Mouse (Mus musculus) midbrain, embryonic 14.5 days (tissue): ENCODE measurements around the gene Baz2a. TPM values are rescaled to one million over a fixed set of nuclear protein-coding genes. Genes with fewer than 3 reads are reported as not detected.

Experiments used
- ATAC-seq: fragments of 200-750 bp; cut with Nextera tagmentation; 2 replicates; pipeline ENCODE4 v1.8.0; 2017; ENCODE audit warnings: moderate number of reproducible peaks, moderate library complexity; ENCODE audit not compliant: low FRiP score, low TSS enrichment
- DNase-seq: peaks from one replicate; pipeline ENCODE4 v3.0.0-alpha.2; 2015
- H3K27ac ChIP-seq: fragments of 300-500 bp; sonication (generic); replicated peaks from 2 replicates; pipeline ENCODE4 v1.5.1; 2014; ENCODE audit warnings: mild to moderate bottlenecking, low read depth, low read length, moderate library complexity
- H3K27me3 ChIP-seq: fragments of 300-500 bp; sonication (generic); 2 replicates; pipeline ENCODE4 v1.6.1; 2014; ENCODE audit warnings: low read length, control low read depth, mixed read lengths; ENCODE audit not compliant: control insufficient read depth, insufficient read depth
- H3K36me3 ChIP-seq: fragments of 300-500 bp; sonication (generic); 2 replicates; pipeline ENCODE4 v1.6.1; 2014; ENCODE audit warnings: low read length, control low read depth; ENCODE audit not compliant: control insufficient read depth, insufficient read depth
- H3K4me1 ChIP-seq: fragments of 300-500 bp; sonication (generic); 2 replicates; pipeline ENCODE4 v1.6.1; 2014; ENCODE audit warnings: mild to moderate bottlenecking, antibody characterized with exemption, low read length, control low read depth; ENCODE audit not compliant: control insufficient read depth, insufficient read depth
- H3K4me2 ChIP-seq: fragments of 300-500 bp; sonication (generic); 2 replicates; pipeline ENCODE4 v1.6.1; 2014; ENCODE audit warnings: mild to moderate bottlenecking, low read length, moderate library complexity
- H3K4me3 ChIP-seq: fragments of 300-500 bp; sonication (generic); replicated peaks from 2 replicates; pipeline ENCODE4 v1.5.1; 2014; ENCODE audit warnings: low read depth, low read length
- H3K9ac ChIP-seq: fragments of 300-500 bp; sonication (generic); replicated peaks from 2 replicates; pipeline ENCODE4 v1.6.1; 2014; ENCODE audit warnings: mild to moderate bottlenecking, low read length, moderate library complexity
- H3K9me3 ChIP-seq: fragments of 300-500 bp; sonication (generic); 2 replicates; pipeline ENCODE4 v1.6.1; 2016; ENCODE audit warnings: low read length, control low read depth, mixed read lengths; ENCODE audit not compliant: control insufficient read depth
- WGBS: fragments of 180-500 bp; shearing (Covaris S2); extraction: QIAGEN DNeasy Blood & Tissue Kit; methylation state at CpG from one replicate; pipeline ENCODE4 v1.1.7; 2014; 5-methylcytosine and 5-hydroxymethylcytosine counted together
- polyA plus RNA-seq: library from polyadenylated mRNA; unstranded; fragments of >200 nt; fragmentation: Nextera tagmentation; extraction: Ambion mirVana; gene quantifications from 2 replicates; pipeline ENCODE4 v1.2.1, GENCODE M21; 2014

The Baz2a gene
- polyA plus RNA-seq, 1 experiment from 2014 or later = 19.4 TPM

DNA sequence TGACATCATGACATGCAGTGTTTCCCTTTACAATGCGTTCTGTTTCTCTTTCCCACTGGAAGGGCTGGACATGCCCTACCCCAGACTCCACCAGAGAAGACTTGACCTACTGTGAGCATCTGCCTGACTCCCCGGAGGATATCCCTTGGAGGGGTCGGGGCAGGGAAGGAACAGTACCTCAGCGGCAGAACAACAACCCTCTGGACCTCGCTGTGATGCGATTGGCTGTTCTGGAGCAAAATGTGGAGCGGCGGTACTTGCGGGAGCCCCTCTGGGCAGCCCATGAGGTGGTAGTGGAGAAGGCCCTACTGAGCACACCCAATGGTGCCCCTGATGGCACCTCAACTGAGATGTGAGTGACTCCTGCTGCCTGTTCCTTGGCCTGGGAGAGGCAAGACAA, 33.5 kb downstream of the Baz2a start:
- H3K9ac ChIP-seq = no peak overlapping the region
- no peak overlapping the region for H3K4me2 ChIP-seq
- no peaks in the 10 kb centered on the region for H3K27me3 ChIP-seq
- H3K36me3 ChIP-seq = peaks cover 90% of the 10 kb centered on the region
- ATAC-seq = no peak
- DNase-seq = no peak
- H3K4me1 ChIP-seq = no peaks in the 10 kb centered on the region
- H3K9me3 ChIP-seq = no peaks in the 10 kb centered on the region
- WGBS = 95% methylated on average over 9 of the region's 9 CpGs
- H3K27ac ChIP-seq = no peak overlapping the region
- no peak overlapping the region for H3K4me3 ChIP-seq

DNA sequence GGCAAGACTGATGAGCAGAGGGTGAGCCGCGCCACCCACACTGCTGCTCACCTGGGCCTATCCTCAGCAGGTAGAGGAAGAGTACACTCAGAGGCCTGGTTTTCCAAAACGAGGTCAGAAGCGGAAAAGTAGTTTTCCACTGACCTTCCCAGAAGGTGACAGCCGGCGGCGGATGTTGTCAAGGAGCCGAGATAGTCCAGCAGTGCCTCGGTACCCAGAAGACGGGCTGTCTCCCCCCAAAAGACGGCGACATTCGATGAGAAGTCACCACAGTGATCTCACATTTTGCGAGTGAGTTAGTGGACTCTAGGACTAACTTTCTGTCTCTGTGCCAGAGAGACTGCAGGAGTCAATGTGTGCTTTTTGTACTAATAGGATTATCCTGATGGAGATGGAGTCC, 34.6 kb downstream of the Baz2a start:
- Histone ChIP-seq H3K9ac (no peak overlapping the region), H3K27me3 (no peaks in the 10 kb centered on the region), H3K4me3 (no peak overlapping the region), H3K4me2 (no peak overlapping the region), H3K9me3 (no peaks in the 10 kb centered on the region), H3K4me1 (no peaks in the 10 kb centered on the region), H3K27ac (no peak overlapping the region), H3K36me3 (peaks cover 90% of the 10 kb centered on the region)
- DNase-seq (no peak), ATAC-seq (no peak)
- WGBS = 91% methylated on average over 14 of the region's 14 CpGs

DNA sequence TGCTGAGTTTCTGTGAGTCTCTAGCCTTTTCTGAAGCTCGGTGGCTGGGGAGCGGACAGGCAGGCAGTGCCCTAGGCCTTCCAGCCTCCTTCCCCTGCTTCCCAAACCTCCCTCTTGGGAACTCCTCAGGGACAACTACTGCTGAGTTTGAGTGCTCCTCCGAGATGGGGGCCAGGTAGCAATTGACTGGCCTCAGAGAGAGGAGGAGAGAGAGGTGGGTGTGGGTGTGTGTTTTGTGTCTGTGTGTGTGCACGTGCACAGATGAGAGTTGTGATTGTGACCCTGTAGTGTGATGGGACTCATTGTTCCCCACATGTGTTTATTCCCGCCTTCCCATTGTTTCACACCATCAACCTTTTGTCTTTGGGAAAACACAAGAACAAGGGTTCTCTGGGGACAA, 36.1 kb downstream of the Baz2a start:
- Histone ChIP-seq H3K4me2 (no peak overlapping the region), H3K36me3 (peaks cover 77% of the 10 kb centered on the region), H3K4me1 (no peaks in the 10 kb centered on the region), H3K9me3 (no peaks in the 10 kb centered on the region), H3K27ac (no peak overlapping the region), H3K27me3 (no peaks in the 10 kb centered on the region), H3K4me3 (no peak overlapping the region), H3K9ac (no peak overlapping the region)
- DNase-seq (no peak), ATAC-seq (no peak)
- WGBS = 73% methylated on average over 5 of the region's 5 CpGs

DNA sequence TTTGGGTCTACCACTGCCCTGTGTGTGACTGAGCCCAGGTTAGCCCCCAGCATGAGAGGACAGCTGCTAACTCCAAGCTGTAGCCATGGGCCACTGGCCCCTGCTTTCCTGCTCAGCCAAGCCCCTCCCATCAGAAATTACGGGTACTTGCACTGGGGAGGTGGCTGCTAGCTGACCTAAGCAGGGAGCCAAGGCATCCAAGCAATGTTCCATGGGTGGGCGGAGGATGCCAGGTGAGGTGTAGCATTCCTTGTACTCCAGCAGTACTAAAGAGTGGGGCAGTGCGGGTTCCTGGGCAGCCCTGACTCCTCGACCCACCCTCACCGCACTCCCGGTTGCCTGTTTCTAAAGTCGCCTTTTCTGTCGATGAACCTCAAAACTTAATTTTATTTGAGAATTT, 36.8 kb downstream of the Baz2a start:
- no peak for ATAC-seq
- peaks cover 71% of the 10 kb centered on the region for H3K36me3 ChIP-seq
- no peak overlapping the region for H3K4me3 ChIP-seq

DNA sequence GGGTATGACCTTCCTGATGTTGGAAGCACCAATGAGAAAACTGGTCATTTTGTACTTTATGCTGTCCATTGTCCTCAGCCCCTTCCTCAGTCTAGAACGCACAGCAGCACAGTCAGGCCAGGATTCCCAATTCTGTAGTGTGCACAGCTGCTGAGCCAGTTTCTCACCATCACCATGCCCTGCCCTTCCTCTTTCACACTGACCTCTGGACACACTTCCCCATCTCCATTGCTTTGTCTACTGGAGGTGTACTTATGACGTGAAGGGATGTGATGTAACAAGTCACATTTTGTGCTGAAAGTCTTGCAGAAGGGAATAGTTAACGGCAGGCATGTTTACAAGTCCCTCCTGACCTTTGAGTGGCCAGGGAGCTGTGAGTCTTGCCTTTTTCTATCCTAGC, 39.9 kb downstream of the Baz2a start:
- Histone ChIP-seq H3K4me2 (no peak overlapping the region), H3K36me3 (peaks cover 39% of the 10 kb centered on the region), H3K27me3 (no peaks in the 10 kb centered on the region), H3K4me1 (no peaks in the 10 kb centered on the region), H3K9me3 (no peaks in the 10 kb centered on the region), H3K9ac (no peak overlapping the region), H3K27ac (no peak overlapping the region), H3K4me3 (no peak overlapping the region)
- 85% methylated on average over 3 of the region's 3 CpGs for whole genome bisulfite sequencing
- ATAC-seq (no peak), DNase-seq (no peak)

More for the DNA sequence above, 36.8 kb downstream of the Baz2a start:
- H3K9ac ChIP-seq = no peak overlapping the region
- H3K27me3 ChIP-seq = no peaks in the 10 kb centered on the region
- no peak for DNase-seq
- H3K4me2 ChIP-seq = no peak overlapping the region
- 91% methylated on average over 8 of the region's 8 CpGs for WGBS
- no peaks in the 10 kb centered on the region for H3K4me1 ChIP-seq
- no peaks in the 10 kb centered on the region for H3K9me3 ChIP-seq
- no peak overlapping the region for H3K27ac ChIP-seq

DNA sequence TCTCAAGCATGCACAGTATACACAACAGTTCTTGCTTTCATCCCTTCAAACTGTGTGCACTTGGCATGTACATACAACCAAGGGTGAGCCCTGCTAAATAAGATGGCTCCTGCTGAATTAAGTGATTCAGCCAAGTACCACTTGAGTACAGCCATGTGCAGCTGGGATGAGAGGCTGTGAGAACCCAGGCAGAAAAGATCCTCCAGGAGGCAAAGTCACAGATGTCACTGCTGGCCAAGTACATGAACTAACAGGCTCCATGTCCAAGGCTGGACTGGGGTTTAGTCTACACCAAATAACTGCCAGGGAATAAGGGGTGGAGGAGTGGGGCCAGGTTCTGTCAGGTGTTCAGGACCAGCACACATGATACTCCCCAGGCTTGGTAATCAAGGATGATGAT, 40.4 kb downstream of the Baz2a start:
- no peak for ATAC-seq
- peaks cover 34% of the 10 kb centered on the region for H3K36me3 ChIP-seq
- no peak for DNase-seq

DNA sequence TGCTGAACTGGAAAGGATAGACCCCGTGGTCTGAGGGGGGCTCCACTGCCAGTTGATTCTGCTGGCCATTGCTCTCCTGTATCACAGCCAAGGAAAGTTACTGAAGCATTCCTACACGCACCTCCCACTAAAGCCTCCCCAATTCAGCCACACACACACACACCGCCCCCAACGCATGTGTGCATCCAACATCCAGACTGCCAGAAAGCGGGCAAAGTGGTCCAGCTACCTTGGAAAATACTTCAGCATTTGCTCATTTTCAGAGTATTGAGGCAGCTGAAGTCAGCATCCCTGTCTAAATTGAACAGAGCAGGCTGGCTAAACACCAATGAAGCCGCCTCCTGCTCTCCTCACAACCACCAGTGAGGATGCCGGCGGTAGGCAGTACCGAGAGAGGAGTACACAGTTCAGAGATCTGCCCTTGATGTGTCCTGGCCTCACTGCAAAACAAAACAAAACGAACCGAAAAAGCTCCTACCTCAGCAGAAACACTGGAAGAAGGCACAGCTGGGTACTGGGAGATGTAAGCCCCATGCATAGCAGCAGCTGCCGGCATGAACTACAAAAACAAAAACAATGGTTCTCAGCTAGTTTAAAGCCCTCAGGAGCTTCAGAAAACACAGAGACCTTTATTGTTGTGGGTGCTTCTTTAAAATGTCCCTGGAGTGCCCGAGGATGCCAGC, 42.4 kb downstream of the Baz2a start:
- Histone ChIP-seq H3K9me3 (no peaks in the 10 kb centered on the region), H3K4me1 (no peaks in the 10 kb centered on the region), H3K27me3 (no peaks in the 10 kb centered on the region), H3K36me3 (peaks cover 22% of the 10 kb centered on the region), H3K27ac (no peak overlapping the region), H3K9ac (no peak overlapping the region), H3K4me3 (no peak overlapping the region), H3K4me2 (no peak overlapping the region)
- ATAC-seq (no peak), DNase-seq (peak; percentile 8)
- WGBS = 32% methylated on average over 13 of the region's 13 CpGs

More for the DNA sequence above, 40.4 kb downstream of the Baz2a start:
- H3K4me3 ChIP-seq = no peak overlapping the region
- no peaks in the 10 kb centered on the region for H3K4me1 ChIP-seq
- H3K4me2 ChIP-seq = no peak overlapping the region
- H3K9ac ChIP-seq = no peak overlapping the region
- H3K27ac ChIP-seq = no peak overlapping the region
- H3K9me3 ChIP-seq = no peaks in the 10 kb centered on the region
- H3K27me3 ChIP-seq = no peaks in the 10 kb centered on the region

DNA sequence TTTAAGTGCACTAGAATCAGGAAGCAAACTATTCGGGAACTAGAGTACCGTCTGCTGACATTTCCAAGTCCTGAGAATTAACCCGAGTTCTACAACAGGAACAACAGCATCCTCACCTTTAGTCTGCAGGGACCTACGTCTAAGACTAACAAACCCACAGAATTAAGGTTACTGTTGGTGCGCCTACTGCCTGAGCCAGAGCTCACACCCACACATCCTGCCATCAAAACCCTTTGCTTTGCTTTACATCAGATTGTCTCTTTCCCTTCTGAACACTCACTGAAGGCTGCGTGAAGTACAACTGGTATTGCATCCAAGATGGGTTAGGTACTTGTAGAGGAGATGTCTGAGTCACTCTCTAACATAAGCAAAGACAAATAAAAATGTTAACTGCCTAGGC, 44.0 kb downstream of the Baz2a start:
- Histone ChIP-seq H3K27me3 (no peaks in the 10 kb centered on the region), H3K36me3 (peaks cover 9% of the 10 kb centered on the region; the same call in 1 of the 2 replicates), H3K9ac (no peak overlapping the region), H3K4me2 (no peak overlapping the region), H3K27ac (no peak overlapping the region), H3K4me3 (no peak overlapping the region), H3K4me1 (no peaks in the 10 kb centered on the region), H3K9me3 (no peaks in the 10 kb centered on the region)
- 90% methylated on average over 6 of the region's 6 CpGs for WGBS
- no peak for DNase-seq
- ATAC-seq = no peak

DNA sequence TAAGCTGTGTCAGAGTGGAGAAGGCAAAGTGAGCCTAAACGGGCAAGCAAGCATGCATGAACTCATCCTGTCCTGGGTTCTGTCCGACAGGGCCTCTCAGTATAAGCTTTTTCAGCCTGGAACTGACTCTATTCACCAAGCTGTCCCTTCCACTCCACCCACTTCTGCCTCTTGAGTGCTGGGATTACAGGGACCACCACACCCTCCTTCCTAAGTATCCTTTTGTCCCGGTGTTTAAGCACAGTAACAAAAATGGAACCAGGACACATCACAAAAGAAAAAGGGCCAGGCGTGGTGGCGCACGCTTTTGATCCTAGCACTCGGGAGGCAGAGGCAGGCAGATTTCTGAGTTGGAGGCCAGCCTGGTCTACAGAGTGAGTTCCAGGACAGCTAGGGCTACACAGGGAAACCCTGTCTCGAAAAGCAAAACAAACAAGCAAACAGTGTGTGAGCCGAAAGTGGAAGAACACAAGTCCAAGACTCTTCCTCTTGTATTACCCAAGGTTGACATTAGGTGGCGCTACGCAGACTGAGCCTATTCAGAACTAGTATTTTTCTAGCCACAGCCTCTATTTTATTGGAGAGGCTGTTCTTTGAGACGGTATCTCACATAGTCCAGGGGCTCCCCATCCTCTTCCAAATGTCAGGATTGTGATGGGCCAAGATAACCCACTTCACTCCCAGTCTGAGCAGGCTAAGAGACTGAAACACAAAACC, 49.0 kb downstream of the Baz2a start:
- Histone ChIP-seq H3K4me3 (no peak overlapping the region), H3K4me2 (no peak overlapping the region), H3K27ac (no peak overlapping the region), H3K4me1 (no peaks in the 10 kb centered on the region), H3K9me3 (no peaks in the 10 kb centered on the region), H3K27me3 (no peaks in the 10 kb centered on the region), H3K9ac (no peak overlapping the region), H3K36me3 (peaks cover 3% of the 10 kb centered on the region; the same call in 1 of the 2 replicates)
- 69% methylated on average over 12 of the region's 12 CpGs for WGBS
- ATAC-seq = no peak
- peak; percentile 76 for DNase-seq
